Mouse (Mus musculus): ENCODE results near the gene Klf7.
A peak's percentile ranks its signal among the peaks of the same experiment; 100 is the strongest.

DNA sequence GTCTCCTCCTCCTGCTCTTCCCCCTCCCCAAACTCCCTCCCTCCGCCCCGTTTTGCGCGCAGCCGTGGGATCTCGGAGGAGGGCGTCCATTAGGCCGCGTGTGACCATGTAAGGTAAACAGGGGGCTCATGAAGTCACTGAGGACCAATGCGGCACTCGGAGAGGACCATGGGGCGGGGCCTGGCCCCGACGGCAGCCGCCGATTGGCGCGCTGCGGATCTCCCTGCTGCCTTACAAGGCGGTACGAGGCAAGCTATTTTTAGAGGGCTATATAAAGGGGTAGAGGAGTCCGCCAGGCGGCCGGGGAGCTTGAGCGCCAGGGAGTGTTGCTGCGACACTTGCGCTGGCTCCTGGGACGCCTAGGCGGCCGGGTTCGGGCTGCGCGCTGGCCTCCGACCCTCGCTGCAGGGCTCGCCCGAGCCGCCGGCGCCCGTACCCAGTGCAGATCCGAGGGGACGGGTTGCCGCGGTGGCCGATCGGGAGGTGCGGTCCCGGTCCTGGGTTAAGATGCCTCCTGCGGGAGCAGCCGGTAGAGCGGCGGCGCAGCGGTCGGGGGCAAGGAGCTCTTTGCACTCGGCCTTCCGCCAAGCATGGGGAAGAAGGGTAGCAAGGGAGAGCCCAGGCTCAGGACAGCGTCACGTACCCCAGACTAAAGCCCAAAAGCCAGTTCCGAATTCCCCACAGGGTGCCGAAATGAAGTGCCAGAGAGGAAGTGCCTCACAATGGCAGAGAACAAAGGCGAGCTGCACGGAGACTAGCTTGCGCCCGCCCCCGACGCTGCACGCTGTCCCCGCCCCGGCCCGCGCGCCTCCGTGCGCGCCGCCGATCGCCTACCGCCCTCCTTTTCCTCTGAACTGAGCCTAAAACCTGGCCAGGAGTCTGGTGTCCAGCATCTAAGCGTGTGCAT is at the start of gene Klf7:
- TF ChIP-seq CTCF (IDR thresholded peaks at IDR 0.05) (peak; percentile 63), POLR2A (IDR thresholded peaks at IDR 0.05; ENCODE audit: insufficient read depth, low read depth, low read length) (peak; percentile 92), EP300 (IDR thresholded peaks at IDR 0.05; ENCODE audit: insufficient read depth, low read depth, low read length) (peak; percentile 88)
